Mouse (Mus musculus) induced T-regulatory cell, adult 2 months (primary cell): ENCODE results near the gene Cnn2.
"Not testable (repeated sequence)": the region's sequence is repeated elsewhere in the genome, so short reads cannot be mapped to it uniquely, and the experiment has no call there.

Source experiments
- DNase-seq: peaks from one replicate; pipeline ENCODE4 v3.0.0-alpha.2; 2012; ENCODE audit warnings: low read depth

Cnn2 gene

DNA sequence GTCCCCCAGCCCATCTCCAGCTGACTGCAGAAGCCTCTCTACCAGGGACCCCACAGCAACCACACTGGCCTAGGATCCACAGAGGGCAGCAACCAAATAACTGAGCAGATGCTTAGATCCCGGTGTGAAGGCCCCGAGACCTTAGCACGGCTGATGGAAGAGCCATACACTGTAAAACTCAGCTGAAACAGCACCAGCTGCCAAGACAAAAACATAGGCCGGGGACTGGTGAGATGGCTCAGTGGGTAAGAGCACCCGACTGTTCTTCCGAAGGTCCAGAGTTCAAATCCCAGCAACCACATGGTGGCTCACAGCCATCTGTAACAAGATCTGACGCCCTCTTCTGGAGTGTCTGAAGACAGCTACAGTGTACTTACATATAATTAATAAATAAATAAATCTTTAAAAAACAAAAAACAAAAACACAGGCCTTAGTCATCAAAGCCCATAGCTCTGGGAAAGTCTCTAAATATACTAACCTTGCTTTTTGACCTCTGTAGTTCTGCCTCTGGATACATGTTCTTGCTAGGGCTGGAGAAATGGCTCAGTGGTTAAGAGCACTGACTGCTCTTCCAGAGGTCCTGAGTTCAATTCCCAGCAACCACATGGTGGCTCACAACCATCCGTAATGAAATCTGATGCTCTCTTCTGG is 53.2 kb downstream of the Cnn2 start:
- DNase-seq: not testable (repeated sequence)

DNA sequence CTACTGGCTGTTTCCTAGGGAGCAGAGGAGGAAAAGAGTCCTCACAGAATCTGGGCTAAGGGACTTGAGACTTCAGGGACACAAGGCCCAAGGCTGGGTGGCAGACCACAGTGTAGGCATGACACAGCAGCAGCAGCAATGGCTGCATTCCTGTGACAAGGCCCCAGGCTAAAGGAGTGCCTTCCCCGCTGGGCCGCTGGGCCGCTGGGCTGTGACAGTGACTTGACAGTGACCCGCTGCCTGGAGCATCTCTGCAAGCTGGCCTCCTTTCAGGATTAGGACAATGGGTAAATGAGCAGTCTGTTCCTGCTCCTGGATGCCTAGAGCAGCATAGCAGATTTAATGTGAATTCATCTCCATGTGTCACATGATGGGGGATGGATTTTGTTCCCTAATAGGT is 55.7 kb downstream of the Cnn2 start:
- no peak for DNase-seq

DNA sequence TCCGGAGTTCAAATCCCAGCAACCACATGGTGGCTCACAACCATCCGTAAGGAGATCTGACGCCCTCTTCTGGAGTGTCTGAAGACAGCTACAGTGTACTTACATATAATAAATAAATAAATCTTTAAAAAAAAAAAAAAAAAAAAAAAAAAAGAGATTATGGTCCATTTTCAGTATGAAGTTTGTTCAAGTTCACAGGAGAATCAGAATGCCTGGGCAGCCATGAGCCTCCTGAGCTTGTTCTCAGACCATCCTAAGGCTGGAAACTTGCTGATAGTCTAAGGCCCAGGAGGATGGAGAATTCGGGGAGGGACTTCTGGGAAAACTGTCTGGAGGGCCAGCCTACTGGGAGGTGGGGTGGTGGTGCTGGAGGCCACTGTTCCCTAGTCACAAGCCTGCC is 57.0 kb downstream of the Cnn2 start:
- not testable (repeated sequence) for DNase-seq
